Mouse (Mus musculus) intestine, embryonic 16.5 days (tissue): ENCODE measurements around the gene Gpr83. TPM values are rescaled to one million over a fixed set of nuclear protein-coding genes. Genes with fewer than 3 reads are reported as not detected.

Experiments
- ATAC-seq: fragments of 200-750 bp; cut with Nextera tagmentation; 2 replicates; pipeline ENCODE4 v1.8.0; 2017; ENCODE audit warnings: moderate TSS enrichment, moderate library complexity
- H3K27ac ChIP-seq: fragments of 300-500 bp; sonication (generic); 2 replicates; pipeline ENCODE4 v1.5.1; 2014; ENCODE audit warnings: mild to moderate bottlenecking, low read length
- H3K27me3 ChIP-seq: fragments of 300-500 bp; sonication (generic); replicated peaks from 2 replicates; pipeline ENCODE4 v1.6.1; 2014; ENCODE audit warnings: low read length, control low read depth, mixed read lengths; ENCODE audit not compliant: control insufficient read depth, insufficient read depth
- H3K36me3 ChIP-seq: fragments of 300-500 bp; sonication (generic); 2 replicates; pipeline ENCODE4 v1.6.1; 2014; ENCODE audit warnings: low read length, control low read depth; ENCODE audit not compliant: control insufficient read depth, insufficient read depth
- H3K4me1 ChIP-seq: fragments of 300-500 bp; sonication (generic); 2 replicates; pipeline ENCODE4 v1.6.1; 2014; ENCODE audit warnings: low read length, control low read depth, mixed read lengths; ENCODE audit not compliant: control insufficient read depth, insufficient read depth
- H3K4me2 ChIP-seq: fragments of 300-500 bp; sonication (generic); 2 replicates; pipeline ENCODE4 v1.6.1; 2014; ENCODE audit warnings: low read depth, low read length, control low read depth
- H3K4me3 ChIP-seq: fragments of 300-500 bp; sonication (generic); 2 replicates; pipeline ENCODE4 v1.5.1; 2014; ENCODE audit warnings: mild to moderate bottlenecking, low read length
- H3K9ac ChIP-seq: fragments of 300-500 bp; sonication (generic); 2 replicates; pipeline ENCODE4 v1.6.1; 2014; ENCODE audit warnings: low read depth, low read length
- H3K9me3 ChIP-seq: fragments of 300-500 bp; sonication (generic); 2 replicates; pipeline ENCODE4 v1.6.1; 2016; ENCODE audit warnings: low read length, control low read depth; ENCODE audit not compliant: control insufficient read depth
- WGBS: fragments of 180-500 bp; shearing (Covaris S2); extraction: QIAGEN DNeasy Blood & Tissue Kit; methylation state at CpG from one replicate; pipeline ENCODE4 v1.1.7; 2014; 5-methylcytosine and 5-hydroxymethylcytosine counted together
- polyA plus RNA-seq: library from polyadenylated mRNA; unstranded; fragments of >200 nt; fragmentation: Nextera tagmentation; extraction: Ambion mirVana; gene quantifications from 2 replicates; pipeline ENCODE4 v1.2.1, GENCODE M21; 2015

Gpr83 gene
- polyA plus RNA-seq, result 0.32 TPM in 2 replicates

GRCm38 (mm10) chr9:14859868-14860639, at the start of gene Gpr83:
Gene Gpr83, plus strand, starts transcription at chr9:14860210.
- peaks cover 28% of the 10 kb centered on the region for H3K27me3 ChIP-seq
- 0 out of 2 replicates have a peak, but pooled peaks cover 2% of the 10 kb centered on the region for H3K4me1 ChIP-seq
- peak within 1 kb of the TSS; percentile 85 for H3K4me2 ChIP-seq
- no peaks in the 10 kb centered on the region for H3K9me3 ChIP-seq
- peak within 1 kb of the TSS; percentile 38; the same call in 1 of the 2 replicates for H3K9ac ChIP-seq
- H3K27ac ChIP-seq, result no peak within 1 kb of the TSS
- WGBS, result 3% methylated on average over 42 of the region's 47 CpGs
- no peaks in the 10 kb centered on the region for H3K36me3 ChIP-seq
- ATAC-seq, result peak; percentile 90
- H3K4me3 ChIP-seq, result peak within 1 kb of the TSS; percentile 46

GRCm38 (mm10) chr9:14821396-14821795, 38.6 kb upstream of the Gpr83 start:
- Histone ChIP-seq H3K4me2 (no peak overlapping the region), H3K9ac (no peak overlapping the region), H3K4me3 (no peak overlapping the region), H3K4me1 (no peaks in the 10 kb centered on the region), H3K9me3 (no peaks in the 10 kb centered on the region), H3K27me3 (no peaks in the 10 kb centered on the region), H3K36me3 (peaks cover 7% of the 10 kb centered on the region), H3K27ac (no peak overlapping the region)
- no peak for ATAC-seq

DNA sequence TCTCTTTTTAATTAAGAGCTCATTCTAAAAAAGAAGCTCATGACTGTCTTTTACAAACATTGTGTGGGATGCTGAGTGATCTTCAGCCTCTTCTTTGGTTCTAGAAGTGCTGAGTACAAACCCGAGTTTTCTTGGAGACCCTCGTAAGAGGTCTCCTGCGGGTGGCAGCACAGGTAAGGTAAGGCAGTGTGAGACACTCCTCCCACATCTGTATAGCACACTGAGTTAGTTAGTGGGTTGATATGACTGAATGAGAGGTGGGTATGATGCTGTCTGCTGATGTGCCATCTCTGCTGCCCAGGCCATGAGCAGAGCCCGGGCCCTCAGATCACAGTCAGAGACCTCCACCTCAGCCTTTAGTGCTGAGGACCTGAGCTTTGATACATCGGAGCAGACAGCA, 35.2 kb upstream of the Gpr83 start:
- H3K4me3 ChIP-seq, result no peak overlapping the region
- H3K9me3 ChIP-seq, result no peaks in the 10 kb centered on the region
- no peak overlapping the region for H3K27ac ChIP-seq
- no peaks in the 10 kb centered on the region; the same call in 1 of the 2 replicates for H3K36me3 ChIP-seq
- no peak overlapping the region for H3K9ac ChIP-seq
- no peaks in the 10 kb centered on the region for H3K4me1 ChIP-seq
- WGBS, result 88% methylated on average over 5 of the region's 5 CpGs
- H3K27me3 ChIP-seq, result no peaks in the 10 kb centered on the region
- no peak for ATAC-seq
- H3K4me2 ChIP-seq, result no peak overlapping the region

GRCm38 (mm10) chr9:14827875-14828274, 32.1 kb upstream of the Gpr83 start:
- no peak for ATAC-seq
- no peaks in the 10 kb centered on the region for H3K4me1 ChIP-seq
- no peak overlapping the region; the same call in 1 of the 2 replicates for H3K27ac ChIP-seq
- H3K4me3 ChIP-seq, result no peak overlapping the region
- no peaks in the 10 kb centered on the region for H3K27me3 ChIP-seq
- H3K36me3 ChIP-seq, result no peaks in the 10 kb centered on the region
- H3K9ac ChIP-seq, result no peak overlapping the region
- no peak overlapping the region for H3K4me2 ChIP-seq
- 70% methylated on average over 2 of the region's 2 CpGs for WGBS
- H3K9me3 ChIP-seq, result no peaks in the 10 kb centered on the region

GRCm38 (mm10) chr9:14832046-14832445, 28.0 kb upstream of the Gpr83 start:
- no peaks in the 10 kb centered on the region for H3K27me3 ChIP-seq
- ATAC-seq, result no peak
- H3K4me3 ChIP-seq, result no peak overlapping the region
- no peak overlapping the region for H3K9ac ChIP-seq
- H3K9me3 ChIP-seq, result no peaks in the 10 kb centered on the region
- H3K36me3 ChIP-seq, result peaks cover 7% of the 10 kb centered on the region; the same call in 1 of the 2 replicates
- H3K4me2 ChIP-seq, result no peak overlapping the region
- H3K4me1 ChIP-seq, result no peaks in the 10 kb centered on the region
- 85% methylated on average over 5 of the region's 5 CpGs for WGBS
- H3K27ac ChIP-seq, result no peak overlapping the region

- H3K36me3 ChIP-seq, result peaks cover 7% of the 10 kb centered on the region; the same call in 1 of the 2 replicates
- H3K4me2 ChIP-seq, result no peak overlapping the region
- H3K9me3 ChIP-seq, result no peaks in the 10 kb centered on the region
- H3K4me3 ChIP-seq, result no peak overlapping the region
- whole genome bisulfite sequencing, result 90% methylated on average over 6 of the region's 6 CpGs
- H3K9ac ChIP-seq, result no peak overlapping the region
- ATAC-seq, result 0 out of 2 replicates have a peak, but pooled peaks have one; percentile 26
- H3K27me3 ChIP-seq, result no peaks in the 10 kb centered on the region
- no peak overlapping the region for H3K27ac ChIP-seq
- 0 out of 2 replicates have a peak, but pooled peaks cover 2% of the 10 kb centered on the region for H3K4me1 ChIP-seq
Observed at GRCm38 (mm10) chr9:14835335-14836075, 24.5 kb upstream of the Gpr83 start.

DNA sequence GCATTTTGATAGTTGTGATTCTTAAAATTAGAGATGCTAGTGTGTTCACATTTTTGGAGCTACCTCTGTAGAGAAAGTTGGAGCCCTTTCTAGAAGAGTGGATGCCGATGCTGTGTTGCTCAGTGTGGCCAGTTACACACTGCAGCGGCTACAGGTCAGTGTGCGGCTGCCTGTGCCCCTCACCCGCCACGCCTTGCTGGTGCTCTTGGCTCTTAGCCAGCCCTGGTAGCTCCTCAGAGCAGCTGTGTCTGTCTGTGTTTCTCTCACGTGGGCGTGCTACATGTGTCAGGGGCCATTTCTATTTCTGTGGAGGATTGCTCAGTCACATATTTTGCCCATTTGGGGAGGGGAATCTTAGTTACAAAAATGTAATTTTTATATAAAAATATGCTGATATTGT, 20.5 kb upstream of the Gpr83 start:
- Histone ChIP-seq H3K4me2 (no peak overlapping the region), H3K27ac (no peak overlapping the region), H3K9ac (no peak overlapping the region), H3K36me3 (no peaks in the 10 kb centered on the region; the same call in 1 of the 2 replicates), H3K9me3 (no peaks in the 10 kb centered on the region), H3K4me3 (no peak overlapping the region), H3K4me1 (0 out of 2 replicates have a peak, but pooled peaks cover 2% of the 10 kb centered on the region), H3K27me3 (no peaks in the 10 kb centered on the region)
- WGBS, result 34% methylated on average over 7 of the region's 7 CpGs
- ATAC-seq, result peak; percentile 79

DNA sequence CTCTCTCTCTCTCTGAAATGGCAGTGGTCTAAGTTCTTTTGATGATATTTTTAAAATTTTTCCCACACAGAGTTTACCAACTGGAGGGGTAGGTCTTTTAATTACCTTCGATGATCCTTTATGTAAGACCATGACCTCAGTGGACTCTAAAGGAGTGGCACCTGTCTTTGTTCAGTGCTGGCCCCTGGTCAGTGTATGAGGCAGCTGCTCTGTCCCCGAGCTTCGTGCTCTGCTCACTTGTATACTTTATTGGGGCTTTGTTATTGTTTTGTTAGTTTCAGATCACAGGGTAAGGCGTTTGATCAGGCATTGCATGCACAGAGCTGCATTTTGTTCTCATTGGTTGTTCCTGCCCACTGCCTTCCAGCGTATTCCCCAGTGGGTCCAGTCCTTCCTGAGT, 20.0 kb upstream of the Gpr83 start:
- ATAC-seq, result peak; percentile 50; the same call in 1 of the 2 replicates
- Histone ChIP-seq H3K9ac (no peak overlapping the region), H3K4me3 (no peak overlapping the region), H3K4me2 (no peak overlapping the region), H3K9me3 (no peaks in the 10 kb centered on the region), H3K36me3 (no peaks in the 10 kb centered on the region), H3K27me3 (no peaks in the 10 kb centered on the region), H3K4me1 (0 out of 2 replicates have a peak, but pooled peaks cover 2% of the 10 kb centered on the region), H3K27ac (no peak overlapping the region)
- WGBS, result 77% methylated on average over 5 of the region's 5 CpGs
